Mouse (Mus musculus) urinary bladder, postnatal 4 days (tissue): ENCODE results near the gene Cacnb4.

Experiments used
- DNase-seq, 2 experiments: peaks; one replicate each; pipeline ENCODE4 v3.0.0; 2021 to 2022; ENCODE audit warnings: low spot score in 2 of 2

Cacnb4 gene

GRCm38 (mm10) chr2:52423611-52424247 is 252.9 kb downstream of the Cacnb4 start:
- no peak for DNase-seq

- no peak for DNase-seq
Observed at GRCm38 (mm10) chr2:52422871-52423610, 253.6 kb downstream of the Cacnb4 start.

GRCm38 (mm10) chr2:52421197-52421596 is 255.4 kb downstream of the Cacnb4 start:
- DNase-seq = no peak

- DNase-seq = no peak
Observed at GRCm38 (mm10) chr2:52420001-52420710, 256.5 kb downstream of the Cacnb4 start.

GRCm38 (mm10) chr2:52419295-52419694 is 257.3 kb downstream of the Cacnb4 start:
- no peak for DNase-seq

- DNase-seq = no peak
Observed at GRCm38 (mm10) chr2:52412524-52413037, 264.1 kb downstream of the Cacnb4 start.

- DNase-seq = no peak
Observed at GRCm38 (mm10) chr2:52406480-52406879, 270.2 kb downstream of the Cacnb4 start.

GRCm38 (mm10) chr2:52405238-52405637 is 271.4 kb downstream of the Cacnb4 start:
- DNase-seq = no peak

- no peak for DNase-seq
Observed at GRCm38 (mm10) chr2:52394529-52394928, 282.1 kb downstream of the Cacnb4 start.

- no peak for DNase-seq
Observed at GRCm38 (mm10) chr2:52390415-52390975, 286.1 kb downstream of the Cacnb4 start.

GRCm38 (mm10) chr2:52389975-52390374 is 286.7 kb downstream of the Cacnb4 start:
- no peak for DNase-seq

- no peak for DNase-seq
Observed at GRCm38 (mm10) chr2:52386451-52386850, 290.2 kb downstream of the Cacnb4 start.

- peak in 1 of 2 experiments; percentile 19 for DNase-seq
Observed at GRCm38 (mm10) chr2:52386037-52386436, 290.6 kb downstream of the Cacnb4 start.

- no peak for DNase-seq
Observed at GRCm38 (mm10) chr2:52378848-52379261, 297.8 kb downstream of the Cacnb4 start.

GRCm38 (mm10) chr2:52378448-52378804 is 298.2 kb downstream of the Cacnb4 start, which contains the start of gene Neb:
TSS of gene Neb (minus strand) at chr2:52378474.
- no peak for DNase-seq
